Mouse (Mus musculus) kidney, postnatal 0 days (tissue): ENCODE measurements around the gene Chaf1a. TPM values are rescaled to one million over a fixed set of nuclear protein-coding genes. Genes with fewer than 3 reads are reported as not detected.

Experiments used
- ATAC-seq: fragments of 200-750 bp; cut with Nextera tagmentation; replicated peaks from 2 replicates; pipeline ENCODE4 v1.8.0; 2017; ENCODE audit warnings: low read depth, moderate number of reproducible peaks, moderate TSS enrichment, moderate library complexity; ENCODE audit not compliant: low FRiP score
- DNase-seq: peaks from one replicate; pipeline ENCODE4 v3.0.0-alpha.2; 2016; ENCODE audit warnings: low spot score
- H3K27ac ChIP-seq: fragments of 300-500 bp; sonication (generic); 2 replicates; pipeline ENCODE4 v1.5.1; 2014; ENCODE audit warnings: mild to moderate bottlenecking
- H3K27me3 ChIP-seq: fragments of 300-500 bp; sonication (generic); 2 replicates; pipeline ENCODE4 v1.6.1; 2014; ENCODE audit warnings: low read length, mixed read lengths; ENCODE audit not compliant: insufficient read depth
- H3K36me3 ChIP-seq: fragments of 300-500 bp; sonication (generic); 2 replicates; pipeline ENCODE4 v1.6.1; 2014; ENCODE audit warnings: low read length, mixed read lengths; ENCODE audit not compliant: insufficient read depth
- H3K4me1 ChIP-seq: fragments of 300-500 bp; sonication (generic); replicated peaks from 2 replicates; pipeline ENCODE4 v1.6.1; 2014; ENCODE audit warnings: antibody characterized with exemption, low read length, mixed read lengths; ENCODE audit not compliant: insufficient read depth
- H3K4me2 ChIP-seq: fragments of 300-500 bp; sonication (generic); 2 replicates; pipeline ENCODE4 v1.6.1; 2014; ENCODE audit warnings: mild to moderate bottlenecking, low read length, moderate library complexity, mixed read lengths
- H3K4me3 ChIP-seq: fragments of 300-500 bp; sonication (generic); replicated peaks from 2 replicates; pipeline ENCODE4 v1.5.1; 2014; ENCODE audit warnings: low read depth, low read length
- H3K9ac ChIP-seq: fragments of 300-500 bp; sonication (generic); 2 replicates; pipeline ENCODE4 v1.6.1; 2014; ENCODE audit warnings: low read depth, low read length
- H3K9me3 ChIP-seq: fragments of 300-500 bp; sonication (generic); replicated peaks from 2 replicates; pipeline ENCODE4 v1.6.1; 2016; ENCODE audit warnings: low read length, inconsistent platforms, mixed read lengths
- CTCF ChIP-seq: IDR thresholded peaks from 2 replicates; pipeline ENCODE4 v1.5.1; 2016; ENCODE audit warnings: antibody characterized with exemption, low read depth, mild to moderate bottlenecking, moderate library complexity
- WGBS: fragments of 180-500 bp; shearing (Covaris S2); extraction: QIAGEN DNeasy Blood & Tissue Kit; methylation state at CpG from one replicate; pipeline ENCODE4 v1.1.7; 2014; 5-methylcytosine and 5-hydroxymethylcytosine counted together
- polyA plus RNA-seq: library from polyadenylated mRNA; unstranded; fragments of >200 nt; fragmentation: Nextera tagmentation; extraction: Ambion mirVana; gene quantifications from 2 replicates; pipeline ENCODE4 v1.2.1, GENCODE M21; 2015

Chaf1a gene
- polyA plus RNA-seq, 1 experiment from 2014 or later, result 11.1 TPM

DNA sequence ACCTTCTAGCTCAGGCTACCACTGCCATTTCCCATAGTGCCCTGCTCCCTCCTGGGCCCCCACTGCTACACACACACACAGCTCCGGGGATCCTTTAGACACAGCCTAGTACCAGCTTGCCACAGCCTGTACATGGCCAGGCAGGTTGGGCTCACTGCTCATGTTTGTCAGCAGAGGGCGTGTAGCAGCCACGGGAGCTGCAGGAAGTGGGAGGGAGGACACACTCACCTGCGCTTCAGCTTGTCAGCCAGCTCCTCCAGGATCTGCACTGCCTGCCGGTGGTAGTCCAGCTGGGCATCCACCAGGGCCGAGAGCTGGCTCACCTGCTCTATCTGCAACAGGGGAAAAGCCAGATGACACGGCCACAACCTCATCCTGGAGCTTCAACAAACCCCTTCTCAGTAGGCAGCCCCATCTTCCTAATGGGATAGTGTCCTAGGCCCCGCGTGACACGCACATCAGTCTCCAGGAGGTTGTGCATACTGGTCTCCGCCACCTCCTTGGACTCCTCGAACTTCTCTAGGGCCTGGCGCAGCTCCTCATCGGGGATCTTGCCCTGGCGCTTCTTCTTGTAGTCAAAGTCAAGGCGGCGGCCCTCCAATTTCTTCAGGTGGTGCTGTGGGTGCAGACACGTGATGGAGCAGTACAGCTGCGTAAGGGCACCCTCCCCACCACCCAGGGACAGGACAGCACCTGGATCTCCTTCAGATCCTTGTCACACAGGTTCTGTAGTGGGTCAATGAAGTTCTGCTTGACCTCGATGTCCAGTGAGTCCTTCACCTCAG is 21.7 kb upstream of the Chaf1a start:
- peaks cover 55% of the 10 kb centered on the region for H3K36me3 ChIP-seq
- no peaks in the 10 kb centered on the region for H3K9me3 ChIP-seq
- ATAC-seq, result peak; percentile 52
- peak; percentile 45 for DNase-seq
- no peaks in the 10 kb centered on the region for H3K27me3 ChIP-seq
- H3K9ac ChIP-seq, result no peak overlapping the region
- peak; percentile 67 for TF ChIP-seq CTCF
- WGBS, result 65% methylated on average over 20 of the region's 20 CpGs
- no peaks in the 10 kb centered on the region; the same call in 1 of the 2 replicates for H3K4me1 ChIP-seq
- no peak overlapping the region for H3K4me3 ChIP-seq
- no peak overlapping the region for H3K4me2 ChIP-seq
- no peak overlapping the region for H3K27ac ChIP-seq

DNA sequence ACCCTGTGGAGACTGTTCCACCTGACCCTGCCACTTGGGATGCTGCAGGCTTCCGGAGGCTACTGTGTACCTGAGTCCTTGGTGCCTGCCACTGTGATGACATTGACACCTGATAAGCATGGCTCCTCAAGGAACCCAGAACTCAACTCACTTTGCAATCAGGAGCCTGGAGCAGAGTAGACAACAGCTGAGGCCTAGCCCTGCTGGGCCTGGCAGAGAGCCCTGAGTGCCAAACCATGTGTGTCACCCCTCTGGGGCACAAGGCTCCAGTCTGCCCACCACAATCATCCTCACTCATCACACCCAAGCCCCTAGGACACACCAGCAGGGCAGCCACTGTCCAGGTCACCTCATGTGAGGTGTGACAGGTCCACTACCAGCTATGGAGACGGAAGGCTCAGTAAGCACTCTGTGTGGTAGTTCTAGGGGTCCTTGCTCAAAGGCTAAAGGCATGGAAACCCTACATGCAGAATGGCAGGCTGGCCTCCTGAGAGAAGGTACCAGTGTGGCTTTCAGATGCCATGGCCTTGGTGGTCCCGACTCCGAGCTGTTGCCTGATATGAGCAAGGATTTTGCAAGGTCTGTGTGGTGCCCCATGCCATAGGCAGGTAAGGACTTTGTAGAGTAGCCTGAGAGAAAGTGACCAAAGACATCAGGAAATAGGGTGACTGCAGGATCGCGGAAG is 19.7 kb upstream of the Chaf1a start:
- Histone ChIP-seq H3K27me3 (no peaks in the 10 kb centered on the region), H3K27ac (no peak overlapping the region), H3K4me1 (no peaks in the 10 kb centered on the region; the same call in 1 of the 2 replicates), H3K36me3 (peaks cover 46% of the 10 kb centered on the region), H3K9me3 (no peaks in the 10 kb centered on the region), H3K4me2 (no peak overlapping the region), H3K4me3 (no peak overlapping the region), H3K9ac (no peak overlapping the region)
- WGBS, result 79% methylated on average over 6 of the region's 6 CpGs
- no peak for ATAC-seq
- DNase-seq, result no peak
- no peak for TF ChIP-seq CTCF

DNA sequence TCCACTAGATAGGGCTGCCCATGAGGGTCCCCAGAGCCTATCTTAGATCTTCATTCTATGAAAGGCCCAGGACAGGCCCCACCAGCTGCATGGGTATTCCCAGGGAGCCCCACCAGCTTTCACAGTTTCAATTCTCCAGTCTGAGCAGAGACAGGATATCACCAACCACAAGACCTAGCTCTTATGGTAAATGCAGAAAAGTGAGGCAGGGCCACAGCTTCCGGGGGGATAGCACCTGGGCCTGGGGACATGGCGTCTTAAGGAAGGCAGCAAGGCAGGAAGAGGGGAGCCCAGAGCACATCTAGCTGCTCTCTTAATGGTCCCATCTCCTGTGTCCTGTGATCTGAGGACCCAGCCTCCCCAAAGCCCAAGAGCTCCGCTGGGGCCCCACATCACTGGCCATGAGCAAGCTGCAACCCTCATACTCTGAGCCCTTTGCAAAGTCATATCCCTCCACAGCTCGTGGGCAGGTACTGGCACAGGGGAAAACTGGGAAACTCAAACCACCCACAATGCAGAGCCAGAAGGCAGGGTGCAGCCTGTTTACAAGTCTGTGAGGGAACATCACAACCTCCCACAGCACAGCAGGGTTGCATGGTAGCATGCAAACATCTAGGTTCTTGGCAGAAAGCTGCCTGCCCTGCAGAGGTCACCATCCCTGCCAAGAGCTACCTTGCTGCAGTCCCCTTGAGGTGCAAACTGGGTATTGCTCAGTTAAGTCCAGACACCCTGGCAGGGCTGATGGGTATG is 18.9 kb upstream of the Chaf1a start:
- H3K9me3 ChIP-seq, result no peaks in the 10 kb centered on the region
- peaks cover 38% of the 10 kb centered on the region for H3K36me3 ChIP-seq
- TF ChIP-seq CTCF, result peak; percentile 7; the same call in 1 of the 2 replicates
- H3K27ac ChIP-seq, result no peak overlapping the region
- H3K4me3 ChIP-seq, result no peak overlapping the region
- no peaks in the 10 kb centered on the region; the same call in 1 of the 2 replicates for H3K4me1 ChIP-seq
- ATAC-seq, result no peak
- H3K27me3 ChIP-seq, result no peaks in the 10 kb centered on the region
- H3K9ac ChIP-seq, result no peak overlapping the region
- DNase-seq, result no peak
- no peak overlapping the region for H3K4me2 ChIP-seq
- WGBS, result 84% methylated on average over 4 of the region's 4 CpGs

DNA sequence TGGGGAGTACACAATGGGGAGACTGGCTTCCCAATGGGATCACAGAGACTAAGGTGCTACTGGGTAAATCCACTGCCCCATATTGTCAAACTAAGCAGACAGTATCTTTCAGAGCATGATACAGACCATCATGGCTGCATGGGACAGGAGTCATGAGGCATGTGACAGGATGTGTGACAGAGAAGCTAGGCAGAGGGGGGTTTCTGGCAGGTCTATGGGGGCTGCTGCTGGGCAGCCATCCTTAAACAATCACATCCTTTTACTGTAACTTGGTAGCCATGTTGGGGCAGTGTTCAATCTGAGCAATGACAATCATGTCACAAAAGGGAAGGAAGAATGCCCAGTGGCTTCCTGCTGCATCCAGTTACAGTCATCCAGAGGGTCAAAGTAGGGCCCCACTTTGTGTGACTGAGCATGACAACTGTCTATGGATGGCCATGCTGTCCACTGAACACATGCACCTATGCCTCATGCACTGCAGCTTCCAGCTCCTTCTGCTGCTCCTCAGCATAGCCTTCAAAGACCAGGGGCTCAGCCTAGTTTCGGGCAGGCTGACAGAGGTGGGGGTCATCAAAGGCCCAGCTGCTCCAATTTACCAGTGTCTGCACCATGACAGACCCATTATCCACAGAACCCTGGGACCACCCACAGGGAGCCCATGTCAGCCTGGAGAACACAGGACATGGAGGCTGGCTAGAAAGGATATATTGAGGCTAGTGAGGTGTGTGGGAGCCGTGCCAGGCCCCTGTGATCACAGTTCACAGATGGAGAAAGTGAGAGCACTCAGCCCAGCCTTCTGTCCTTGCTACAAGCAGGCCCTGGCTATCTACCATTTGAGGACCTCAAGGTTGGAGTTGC is 17.9 kb upstream of the Chaf1a start:
- H3K4me2 ChIP-seq, result no peak overlapping the region
- H3K4me3 ChIP-seq, result no peak overlapping the region
- ATAC-seq (no peak), DNase-seq (no peak)
- no peaks in the 10 kb centered on the region for H3K27me3 ChIP-seq
- 62% methylated on average over 2 of the region's 2 CpGs for WGBS
- no peak overlapping the region for H3K9ac ChIP-seq
- peaks cover 5% of the 10 kb centered on the region; the same call in 1 of the 2 replicates for H3K4me1 ChIP-seq
- TF ChIP-seq CTCF, result no peak
- H3K36me3 ChIP-seq, result peaks cover 28% of the 10 kb centered on the region
- 0 out of 2 replicates have a peak overlapping the region, but pooled peaks have one; percentile 19 for H3K27ac ChIP-seq
- H3K9me3 ChIP-seq, result no peaks in the 10 kb centered on the region

DNA sequence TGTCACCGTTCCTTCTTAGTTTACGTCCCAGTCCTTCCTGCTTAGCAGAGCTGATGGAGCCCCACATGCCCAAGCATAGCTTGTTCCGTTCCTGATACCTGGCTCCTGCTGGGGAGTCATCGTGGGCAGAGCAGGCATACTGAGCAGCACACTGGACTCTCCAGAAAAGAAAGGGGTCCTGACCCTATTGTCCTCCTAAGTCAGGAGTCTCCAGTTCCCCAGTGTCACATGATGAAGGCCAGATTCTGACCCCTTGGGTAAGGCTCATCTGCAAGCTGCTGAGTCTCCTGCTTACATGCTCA is 17.3 kb upstream of the Chaf1a start:
- DNase-seq (no peak), ATAC-seq (no peak)
- TF ChIP-seq CTCF, result no peak
- WGBS, result 72% methylated on average over 4 of the region's 4 CpGs
- H3K9me3 ChIP-seq, result no peaks in the 10 kb centered on the region
- H3K4me3 ChIP-seq, result no peak overlapping the region
- no peak overlapping the region for H3K27ac ChIP-seq
- H3K4me1 ChIP-seq, result peaks cover 5% of the 10 kb centered on the region; the same call in 1 of the 2 replicates
- H3K4me2 ChIP-seq, result no peak overlapping the region
- no peak overlapping the region for H3K9ac ChIP-seq
- H3K36me3 ChIP-seq, result peaks cover 23% of the 10 kb centered on the region
- H3K27me3 ChIP-seq, result no peaks in the 10 kb centered on the region
